Mouse (Mus musculus) embryonic fibroblast, embryonic 13.5 days (primary cell): ENCODE results near the gene Ubr1.

ENCODE experiments used
- CTCF ChIP-seq: IDR thresholded peaks from 2 replicates; pipeline ENCODE4 v1.5.1; 2011; ENCODE audit warnings: mild to moderate bottlenecking, control low read depth, low read length, moderate library complexity, borderline replicate concordance; ENCODE audit not compliant: insufficient read depth
- POLR2A ChIP-seq: IDR thresholded peaks from 2 replicates; pipeline ENCODE4 v1.6.1; 2011; ENCODE audit warnings: low read depth, mild to moderate bottlenecking, control low read depth, low read length, moderate library complexity

DNA sequence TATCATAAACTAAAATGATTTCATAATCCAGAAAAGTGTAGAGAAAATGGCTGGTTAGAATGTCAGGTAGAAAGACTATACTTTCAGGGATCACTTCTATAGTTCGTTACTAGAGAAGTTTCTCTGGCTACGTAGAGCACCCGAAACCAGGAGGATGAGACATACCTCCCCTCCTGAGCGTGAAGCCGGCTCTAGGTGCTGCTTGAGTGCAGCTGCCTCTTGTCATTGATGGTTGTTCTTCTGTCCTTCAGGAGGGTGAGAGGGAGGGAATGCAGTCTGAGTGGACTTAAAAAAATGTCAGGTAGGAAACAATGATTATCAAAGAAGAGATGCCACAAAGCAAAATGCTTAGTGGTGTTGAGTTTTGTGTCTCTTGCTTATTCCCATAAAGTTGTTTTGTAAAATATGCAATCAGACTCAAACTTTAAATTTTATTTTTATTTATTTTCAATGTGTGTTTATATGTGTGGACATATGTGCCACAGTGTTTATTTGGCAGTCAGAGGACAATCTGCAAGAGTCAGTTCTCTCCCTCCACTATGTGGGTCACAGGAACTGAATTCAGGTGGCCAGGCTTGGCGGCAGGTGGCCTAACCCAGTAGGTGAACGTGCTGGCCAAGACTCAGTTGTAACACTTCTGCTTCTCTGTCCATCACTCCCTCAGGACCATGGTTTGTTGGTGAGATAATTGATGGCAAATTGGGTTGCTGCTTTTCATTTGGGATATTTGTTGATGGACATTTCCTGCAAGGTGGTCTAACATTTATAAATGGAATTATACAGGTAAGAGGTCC, 33.7 kb upstream of the Ubr1 start:
- TF ChIP-seq CTCF (no peak), POLR2A (no peak)
